ENCODE assay signal across 21 mouse cellular contexts in genomic region chr10:115803765-115804164, GRCm38 (mm10). TPM values are rescaled to one million over a fixed set of nuclear protein-coding genes. Genes with fewer than 3 reads are reported as not detected.
A peak's percentile ranks its signal among the peaks of the same experiment; 100 is the strongest.
DNase-seq lines count a peak whose midpoint lies in the region; ATAC-seq and TF ChIP-seq lines count a peak whose summit lies in the region.
"Had no signal": no experiment of that assay in that cellular context is flagged by ENCODE, and none has a peak within 500 bp of the region (broad histone marks: within the 10 kb centered on the region; RNA-seq: fewer than 3 reads in every experiment).

No protein-coding gene starts in this region.

- no peak overlapping the region for H3K4me3 ChIP-seq in CH12.LX (replicated peaks in 1 of 3; ENCODE audit: low read depth in 2 of 3, low read length in 2 of 3, poor library complexity in 1 of 3)
- H3K4me3 ChIP-seq: embryonic facial prominence, embryonic 10.5 days; embryonic facial prominence, embryonic 12.5 days; forebrain, embryonic 13.5 days; forebrain, embryonic 15.5 days had no signal

- H3K27ac ChIP-seq in CH12.LX (ENCODE audit: insufficient read depth, low read depth): no peak overlapping the region
- H3K27ac ChIP-seq: embryonic facial prominence, embryonic 10.5 days; embryonic facial prominence, embryonic 12.5 days; forebrain, embryonic 13.5 days; forebrain, embryonic 15.5 days had no signal

- H3K36me3 ChIP-seq in CH12.LX (replicated peaks in 1 of 2; ENCODE audit: control insufficient read depth in 1 of 2, insufficient read depth in 1 of 2, low read length in 1 of 2): no peaks in the 10 kb centered on the region
- H3K36me3 ChIP-seq: embryonic facial prominence, embryonic 10.5 days; embryonic facial prominence, embryonic 12.5 days; forebrain, embryonic 15.5 days had no signal

- H3K4me1 ChIP-seq in CH12.LX (ENCODE audit: control insufficient read depth in 1 of 2, insufficient read depth in 2 of 2): peaks cover 0 to 35% of the 10 kb centered on the region in 2 experiments; a peak in 2 of 4 replicates
- H3K4me1 ChIP-seq: embryonic facial prominence, embryonic 10.5 days; embryonic facial prominence, embryonic 12.5 days; forebrain, embryonic 13.5 days; forebrain, embryonic 15.5 days had no signal

- H3K9me3 ChIP-seq in CH12.LX (replicated peaks; ENCODE audit: low read length): no peaks in the 10 kb centered on the region
- H3K9me3 ChIP-seq: embryonic facial prominence, embryonic 10.5 days; embryonic facial prominence, embryonic 12.5 days; forebrain, embryonic 13.5 days; forebrain, embryonic 15.5 days had no signal

- no peaks in the 10 kb centered on the region for H3K79me2 ChIP-seq in CH12.LX (replicated peaks; ENCODE audit: control insufficient read depth, extremely low read depth, insufficient read depth, poor library complexity, severe bottlenecking)

- in situ Hi-C loops in CH12.LX (cut with MboI; ENCODE audit: low pct_ligation_motif_present, low pct_unique_long_range_greater_than_20kb, low sequenced_read_pairs): no loop called here

- no peak for TF ChIP-seq POLR2A in CH12.LX (IDR thresholded peaks at IDR 0.05; ENCODE audit: low read depth, low read length)

- DNase-seq in CH12.LX (ENCODE audit: extremely low read depth) (peak; percentile 27), MEL-GATA-1-ER (ENCODE audit: extremely low read depth, low read depth) (peak; percentile 71)
- no peak for DNase-seq in gastrocnemius, postnatal 36 days
- no peak for DNase-seq in cerebellum, postnatal 14 days
- no peak for DNase-seq in ovary, postnatal 14 days (ENCODE audit: low spot score)
- DNase-seq: adrenal gland, adult 2 months; adrenal gland, postnatal 10 days; adrenal gland, postnatal 25 days; cerebellum, adult 11-12 months; cerebellum, adult 2 months; cerebellum, adult 9-10 months; cerebellum, postnatal 10 days; cerebellum, postnatal 36 days; forebrain, postnatal 0 days had no signal

- intact Hi-C loops in gastrocnemius, postnatal 36 days (cut with DNase I): no loop called here

- no peak for TF ChIP-seq EP300 in CH12.LX (IDR thresholded peaks at IDR 0.05; ENCODE audit: low read length)

- no peak for TF ChIP-seq CTCF in CH12.LX (conservative IDR thresholded peaks at IDR 0.05 in 1 of 2, IDR thresholded peaks at IDR 0.05 in 1 of 2; ENCODE audit: low read depth in 2 of 2, low read length in 2 of 2)

- dilution Hi-C loops in CH12.LX (cut with MboI; ENCODE audit: extremely low pct_ligation_motif_present, extremely low pct_unique_long_range_greater_than_20kb, low sequenced_read_pairs): no loop called here

- no peaks in the 10 kb centered on the region for H3K27me3 ChIP-seq in CH12.LX (replicated peaks)
- H3K27me3 ChIP-seq: embryonic facial prominence, embryonic 12.5 days; forebrain, embryonic 15.5 days had no signal

- no peak for TF ChIP-seq RAD21 in CH12.LX (IDR thresholded peaks at IDR 0.05; ENCODE audit: low read depth, low read length)

- ATAC-seq in granulocyte monocyte progenitor cell, adult 5-6 weeks (replicated peaks; ENCODE audit: poor library complexity, severe bottlenecking): peak; percentile 61
- ATAC-seq in megakaryocyte progenitor cell, adult 5-6 weeks (replicated peaks; ENCODE audit: poor library complexity): peak; percentile 45
- ATAC-seq: CD4-positive, CD25-positive, alpha-beta regulatory T cell, adult 4 months; forebrain, embryonic 13.5 days; forebrain, embryonic 15.5 days; forebrain, postnatal 0 days had no signal

- H3K9ac ChIP-seq in CH12.LX (ENCODE audit: insufficient read depth, low read depth): no peak overlapping the region
- H3K9ac ChIP-seq: embryonic facial prominence, embryonic 12.5 days; forebrain, embryonic 13.5 days; forebrain, embryonic 15.5 days; forebrain, postnatal 0 days had no signal

- H3K4me2 ChIP-seq in CH12.LX (ENCODE audit: insufficient read depth, low read depth, poor library complexity, severe bottlenecking): no peak overlapping the region
- H3K4me2 ChIP-seq: embryonic facial prominence, embryonic 12.5 days; forebrain, embryonic 13.5 days; forebrain, embryonic 15.5 days had no signal

TF ChIP-seq in CH12.LX, 34 proteins besides CTCF, POLR2A, EP300 and RAD21:
- TF ChIP-seq ZKSCAN1 (IDR thresholded peaks at IDR 0.05; ENCODE audit: borderline replicate concordance, low read depth, low read length) (no peak), USF1 (IDR thresholded peaks at IDR 0.05; ENCODE audit: low read depth, low read length) (no peak), ZC3H11A (IDR thresholded peaks at IDR 0.05; ENCODE audit: low read depth, low read length) (no peak), E2F4 (IDR thresholded peaks at IDR 0.05; ENCODE audit: insufficient replicate concordance, low read depth, low read length) (no peak), SMC3 (IDR thresholded peaks at IDR 0.05; ENCODE audit: low read depth, low read length) (no peak), CHD2 (IDR thresholded peaks at IDR 0.05; ENCODE audit: low read length) (no peak), CHD1 (IDR thresholded peaks at IDR 0.05; ENCODE audit: low read depth, low read length) (no peak), NELFE (IDR thresholded peaks at IDR 0.05; ENCODE audit: low read depth, low read length) (no peak), MYC (IDR thresholded peaks at IDR 0.05; ENCODE audit: low read depth, low read length) (no peak), SIN3A (IDR thresholded peaks at IDR 0.05; ENCODE audit: low read length) (no peak), RCOR1 (conservative IDR thresholded peaks at IDR 0.05; ENCODE audit: low read depth, low read length) (no peak), IRF4 (IDR thresholded peaks at IDR 0.05; ENCODE audit: low read depth, low read length) (no peak), ZMIZ1 (IDR thresholded peaks at IDR 0.05; ENCODE audit: low read depth, low read length) (no peak), BHLHE40 (IDR thresholded peaks at IDR 0.05; ENCODE audit: low read depth, low read length) (no peak), ZNF384 (IDR thresholded peaks at IDR 0.05; ENCODE audit: low read depth, low read length) (no peak)

RNA-seq across cellular contexts. Expression of gene Tspan8, which starts 12.9 kb away (rescaled TPM):
- total RNA-seq in CH12.LX (2012; rRNA removed): 0.08 TPM in 1 of 2 replicates, not detected in the other
- total RNA-seq in CH12.LX (2014; rRNA removed): 0.67 TPM in 1 of 2 replicates, not detected in the other
- 0.35 TPM in 1 of 2 replicates, not detected in the other for polyA plus RNA-seq in CH12.LX (2012; ENCODE audit: insufficient read length, low read depth)
- total RNA-seq in granulocyte monocyte progenitor cell, adult 5-6 weeks (2014; fragmentation: Nextera tagmentation): not detected in 2 replicates
- total RNA-seq in granulocyte monocyte progenitor cell, adult 5-6 weeks (2017): 1.6 TPM in 1 of 2 replicates, not detected in the other
- total RNA-seq in megakaryocyte progenitor cell, adult 5-6 weeks (2015): 7.7 and 13.6 TPM in 2 replicates
- 5.6 and 10.8 TPM in 2 replicates for total RNA-seq in megakaryocyte progenitor cell, adult 5-6 weeks (2017)
- 10 to 100 TPM; 77.7 to 88.5 TPM for total RNA-seq in gastrocnemius, postnatal 36 days (2021)
- polyA plus RNA-seq: adrenal gland, adult 2 months; CD4-positive, CD25-positive, alpha-beta regulatory T cell, adult 4 months; forebrain, embryonic 13.5 days had no signal

Comparison
In these comparisons a context has a peak if more than half of its experiments do, and no peak if none do; other contexts are left out.
1. DNase-seq: peak in CH12.LX (single experiment) and MEL-GATA-1-ER (single experiment); none in gastrocnemius, postnatal 36 days (0 of 2), cerebellum, postnatal 14 days (0 of 2) and ovary, postnatal 14 days (single experiment).
2. RNA of gene Tspan8, which starts 12.9 kb away (total RNA-seq): 77.7 to 88.5 TPM in gastrocnemius, postnatal 36 days; 5.6 to 13.6 TPM in megakaryocyte progenitor cell, adult 5-6 weeks, 0.08 to 0.67 TPM in CH12.LX and 1.6 TPM in granulocyte monocyte progenitor cell, adult 5-6 weeks; every median in the first group is over 4 times any median in the second.